Mouse (Mus musculus): ENCODE results near the gene Dusp18. TPM values are rescaled to one million over a fixed set of nuclear protein-coding genes. Genes with fewer than 3 reads are reported as not detected.

The Dusp18 gene
- 9.9 TPM for polyA plus RNA-seq (2012; fragmentation: generic; extraction: Trizol)
- long read RNA-seq, experiment 1, full-length matches to known transcripts: 11 of 17 reads
- long read RNA-seq, experiment 1, partial matches to known transcripts: 0 of 17 reads
- long read RNA-seq, experiment 1, other reads (novel, unspliced or antisense): 6 of 17 reads
- long read RNA-seq, experiment 2, full-length matches to known transcripts: 66 of 84 reads
- long read RNA-seq, experiment 2, partial matches to known transcripts: 13 of 84 reads
- long read RNA-seq, experiment 2, other reads (novel, unspliced or antisense): 5 of 84 reads

DNA sequence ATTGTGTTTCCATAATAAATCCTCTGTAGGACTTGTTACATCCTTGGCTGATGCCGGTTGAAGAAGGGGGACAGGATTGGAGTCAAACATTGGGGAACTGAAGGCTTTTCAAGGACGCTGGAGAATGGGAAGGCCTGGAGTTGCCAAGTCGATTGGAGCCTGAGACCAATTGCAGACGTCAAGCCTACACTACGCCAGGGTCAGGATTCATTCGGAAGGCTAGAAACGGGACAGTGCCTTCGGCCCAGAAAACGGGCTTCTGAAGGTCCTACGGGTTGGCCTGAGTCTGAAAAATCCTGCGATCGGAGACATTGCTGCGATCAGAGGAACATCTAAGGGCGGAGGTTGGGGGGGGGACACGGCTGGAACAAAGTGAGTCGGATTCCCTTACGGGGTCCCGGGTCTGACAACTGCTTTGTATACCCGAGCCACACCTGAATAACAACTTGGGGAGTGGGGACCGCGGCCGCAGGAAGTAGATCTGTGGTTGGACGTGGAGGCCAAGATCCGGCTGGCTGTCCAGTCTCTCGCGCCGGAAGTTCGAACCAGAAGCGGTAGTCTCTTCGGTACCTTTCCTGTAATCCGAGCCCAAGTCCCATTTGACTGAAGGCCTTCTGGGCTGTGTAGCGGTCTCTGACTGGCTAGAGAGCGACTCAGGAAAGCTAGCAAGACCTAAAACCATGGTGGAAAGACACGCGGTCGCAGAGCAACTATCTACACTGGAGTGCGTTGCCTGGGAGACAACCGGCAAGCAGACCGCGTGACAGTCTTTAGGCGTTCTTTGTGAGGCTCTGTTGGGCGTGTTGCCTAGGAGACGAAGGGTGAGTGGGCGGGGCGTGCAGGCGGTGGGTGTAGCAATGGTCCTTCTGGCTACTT, at the start of gene Dusp18, which contains the start of gene 4921536K21Rik:
Gene Dusp18, plus strand, starts transcription at position 835 of the 876 bp plus-strand sequence.
Gene 4921536K21Rik, minus strand, starts transcription at position 693 of the 876 bp plus-strand sequence.
- peak within 1 kb of the TSS; percentile 62 for H3K4me3 ChIP-seq (ENCODE audit: insufficient read depth, poor library complexity, severe bottlenecking)
- H3K79me2 ChIP-seq (ENCODE audit: control insufficient read depth, insufficient read depth): peaks cover 42% of the 10 kb centered on the region
- H3ac ChIP-seq (ENCODE audit: control insufficient read depth, insufficient read length, low read depth): peak within 1 kb of the TSS; percentile 46
- H3K36me3 ChIP-seq (ENCODE audit: control insufficient read depth, insufficient read depth): peaks cover 31% of the 10 kb centered on the region
- no peak for TF ChIP-seq CTCF (IDR thresholded peaks at IDR 0.05; ENCODE audit: control insufficient read depth, insufficient read depth, insufficient read length)
- peak; percentile 31 for TF ChIP-seq CEBPB (IDR thresholded peaks at IDR 0.05; ENCODE audit: low read depth)
- no peak for TF ChIP-seq MYOD1 (IDR thresholded peaks at IDR 0.05; ENCODE audit: control insufficient read depth, insufficient read length, low read depth)
- TF ChIP-seq FOSL1 (IDR thresholded peaks at IDR 0.05; ENCODE audit: insufficient read depth, low read length, poor library complexity, severe bottlenecking): no peak
- peak; percentile 71 for TF ChIP-seq USF1 (IDR thresholded peaks at IDR 0.05; ENCODE audit: low read depth)
- TF ChIP-seq MYOG (IDR thresholded peaks at IDR 0.05; ENCODE audit: control insufficient read depth, extremely low read depth, insufficient read length): no peak
- TF ChIP-seq MAX (IDR thresholded peaks at IDR 0.05): peak; percentile 85
- peaks cover 28% of the 10 kb centered on the region for H3K79me3 ChIP-seq (ENCODE audit: low read depth)
- no peaks in the 10 kb centered on the region for H3K27me3 ChIP-seq (ENCODE audit: control insufficient read depth, insufficient read depth, insufficient read length)

DNA sequence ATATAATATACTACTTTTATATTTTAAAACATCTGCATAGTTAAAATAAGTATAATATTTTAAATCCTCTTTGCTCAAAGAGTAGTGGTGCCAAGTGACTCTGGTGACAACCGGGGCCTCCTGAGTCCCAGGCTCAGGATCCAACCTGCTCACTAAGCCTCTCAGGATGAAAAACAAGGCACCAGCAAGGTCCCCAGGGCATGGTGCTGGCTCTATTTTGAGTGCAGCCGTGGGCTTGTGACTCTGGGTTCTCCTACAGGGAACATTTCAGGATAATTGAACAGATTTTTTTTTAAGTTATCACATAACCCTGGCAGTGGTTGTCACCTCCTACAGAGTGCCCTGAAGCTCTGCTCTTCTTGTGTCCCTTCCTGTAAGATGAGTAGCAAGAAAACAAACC, 48.7 kb upstream of the Dusp18 start:
- TF ChIP-seq CEBPB (IDR thresholded peaks at IDR 0.05; ENCODE audit: low read depth) (no peak), MYOD1 (IDR thresholded peaks at IDR 0.05; ENCODE audit: control insufficient read depth, insufficient read length, low read depth) (no peak), MYOG (IDR thresholded peaks at IDR 0.05; ENCODE audit: control insufficient read depth, extremely low read depth, insufficient read length) (no peak), CTCF (IDR thresholded peaks at IDR 0.05; ENCODE audit: control insufficient read depth, insufficient read depth, insufficient read length) (no peak), USF1 (IDR thresholded peaks at IDR 0.05; ENCODE audit: low read depth) (no peak), FOSL1 (IDR thresholded peaks at IDR 0.05; ENCODE audit: insufficient read depth, low read length, poor library complexity, severe bottlenecking) (no peak), MAX (IDR thresholded peaks at IDR 0.05) (no peak)
- H3K27me3 ChIP-seq (ENCODE audit: control insufficient read depth, insufficient read depth, insufficient read length): no peaks in the 10 kb centered on the region
- H3ac ChIP-seq (ENCODE audit: control insufficient read depth, insufficient read length, low read depth): no peak overlapping the region
- no peaks in the 10 kb centered on the region for H3K36me3 ChIP-seq (ENCODE audit: control insufficient read depth, insufficient read depth)
- H3K4me3 ChIP-seq (ENCODE audit: insufficient read depth, poor library complexity, severe bottlenecking): no peak overlapping the region
- no peaks in the 10 kb centered on the region for H3K79me2 ChIP-seq (ENCODE audit: control insufficient read depth, insufficient read depth)
- no peaks in the 10 kb centered on the region for H3K79me3 ChIP-seq (ENCODE audit: low read depth)

DNA sequence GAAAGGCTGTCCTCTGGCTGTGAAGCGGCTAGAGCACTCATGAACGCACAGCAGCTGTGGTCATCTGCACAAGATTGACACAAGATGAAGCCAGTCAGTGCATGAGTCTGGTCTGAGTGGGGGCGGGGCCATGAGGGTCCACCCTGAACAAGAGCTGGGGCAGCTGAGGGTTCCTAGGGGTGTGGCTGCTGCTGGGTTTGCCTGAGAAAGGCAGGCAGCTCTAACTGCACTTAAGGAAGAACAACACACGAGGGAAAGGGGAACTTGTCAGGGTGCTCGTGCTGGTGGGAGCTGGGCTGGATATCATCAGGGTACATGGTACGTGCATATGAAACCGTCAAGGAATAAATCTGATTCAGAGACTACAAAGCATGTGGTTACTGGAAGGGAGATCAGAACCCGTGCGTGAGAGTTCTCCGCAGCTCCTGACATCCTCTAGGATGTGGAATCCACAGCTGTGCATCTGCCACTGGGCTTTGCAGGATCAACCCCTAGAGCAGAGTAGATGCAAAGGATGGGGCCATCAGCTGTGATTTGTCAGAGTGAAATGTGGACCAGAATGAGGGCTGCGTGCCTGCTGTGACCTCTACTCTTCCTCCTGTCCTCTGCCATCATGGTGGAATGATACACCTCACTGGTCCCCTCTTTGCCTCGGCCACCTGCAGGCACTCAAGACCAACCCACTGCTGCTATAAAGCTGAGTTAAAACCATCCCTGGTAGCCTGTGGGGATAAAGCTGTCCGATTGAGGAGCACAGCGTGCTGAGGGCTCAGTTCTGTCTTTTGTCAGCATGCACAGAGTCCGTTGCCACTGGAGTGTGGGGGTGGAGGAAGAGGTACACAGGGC, 45.3 kb upstream of the Dusp18 start:
- Histone ChIP-seq H3K27me3 (ENCODE audit: control insufficient read depth, insufficient read depth, insufficient read length) (no peaks in the 10 kb centered on the region), H3K4me3 (ENCODE audit: insufficient read depth, poor library complexity, severe bottlenecking) (no peak overlapping the region), H3K79me3 (ENCODE audit: low read depth) (no peaks in the 10 kb centered on the region), H3ac (ENCODE audit: control insufficient read depth, insufficient read length, low read depth) (no peak overlapping the region), H3K79me2 (ENCODE audit: control insufficient read depth, insufficient read depth) (no peaks in the 10 kb centered on the region), H3K36me3 (ENCODE audit: control insufficient read depth, insufficient read depth) (no peaks in the 10 kb centered on the region)
- TF ChIP-seq USF1 (IDR thresholded peaks at IDR 0.05; ENCODE audit: low read depth) (no peak), MAX (IDR thresholded peaks at IDR 0.05) (no peak), CEBPB (IDR thresholded peaks at IDR 0.05; ENCODE audit: low read depth) (no peak), CTCF (IDR thresholded peaks at IDR 0.05; ENCODE audit: control insufficient read depth, insufficient read depth, insufficient read length) (no peak), FOSL1 (IDR thresholded peaks at IDR 0.05; ENCODE audit: insufficient read depth, low read length, poor library complexity, severe bottlenecking) (no peak), MYOD1 (IDR thresholded peaks at IDR 0.05; ENCODE audit: control insufficient read depth, insufficient read length, low read depth) (no peak), MYOG (IDR thresholded peaks at IDR 0.05; ENCODE audit: control insufficient read depth, extremely low read depth, insufficient read length) (no peak)

DNA sequence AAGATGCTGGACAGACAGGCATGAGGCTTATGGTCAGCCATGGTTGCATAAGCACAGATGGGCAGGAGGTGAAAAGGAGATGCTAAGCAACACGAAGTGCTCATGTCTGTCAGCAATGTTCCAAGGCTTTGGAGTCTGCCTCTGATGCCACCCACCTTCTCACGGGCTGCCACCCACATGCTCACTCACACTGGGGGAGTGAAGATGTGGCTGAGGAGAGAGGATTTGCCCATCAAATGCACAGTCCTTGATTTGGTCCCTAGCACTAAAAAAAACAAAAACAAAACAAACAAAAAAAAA, 44.8 kb upstream of the Dusp18 start:
- no peaks in the 10 kb centered on the region for H3K79me2 ChIP-seq (ENCODE audit: control insufficient read depth, insufficient read depth)
- H3K4me3 ChIP-seq (ENCODE audit: insufficient read depth, poor library complexity, severe bottlenecking): no peak overlapping the region
- no peaks in the 10 kb centered on the region for H3K79me3 ChIP-seq (ENCODE audit: low read depth)
- TF ChIP-seq FOSL1 (IDR thresholded peaks at IDR 0.05; ENCODE audit: insufficient read depth, low read length, poor library complexity, severe bottlenecking): no peak
- TF ChIP-seq MAX (IDR thresholded peaks at IDR 0.05): no peak
- no peak for TF ChIP-seq MYOG (IDR thresholded peaks at IDR 0.05; ENCODE audit: control insufficient read depth, extremely low read depth, insufficient read length)
- no peak for TF ChIP-seq USF1 (IDR thresholded peaks at IDR 0.05; ENCODE audit: low read depth)
- no peak for TF ChIP-seq CTCF (IDR thresholded peaks at IDR 0.05; ENCODE audit: control insufficient read depth, insufficient read depth, insufficient read length)
- no peak for TF ChIP-seq MYOD1 (IDR thresholded peaks at IDR 0.05; ENCODE audit: control insufficient read depth, insufficient read length, low read depth)
- TF ChIP-seq CEBPB (IDR thresholded peaks at IDR 0.05; ENCODE audit: low read depth): no peak
- no peak overlapping the region for H3ac ChIP-seq (ENCODE audit: control insufficient read depth, insufficient read length, low read depth)
- H3K27me3 ChIP-seq (ENCODE audit: control insufficient read depth, insufficient read depth, insufficient read length): no peaks in the 10 kb centered on the region
- H3K36me3 ChIP-seq (ENCODE audit: control insufficient read depth, insufficient read depth): no peaks in the 10 kb centered on the region

DNA sequence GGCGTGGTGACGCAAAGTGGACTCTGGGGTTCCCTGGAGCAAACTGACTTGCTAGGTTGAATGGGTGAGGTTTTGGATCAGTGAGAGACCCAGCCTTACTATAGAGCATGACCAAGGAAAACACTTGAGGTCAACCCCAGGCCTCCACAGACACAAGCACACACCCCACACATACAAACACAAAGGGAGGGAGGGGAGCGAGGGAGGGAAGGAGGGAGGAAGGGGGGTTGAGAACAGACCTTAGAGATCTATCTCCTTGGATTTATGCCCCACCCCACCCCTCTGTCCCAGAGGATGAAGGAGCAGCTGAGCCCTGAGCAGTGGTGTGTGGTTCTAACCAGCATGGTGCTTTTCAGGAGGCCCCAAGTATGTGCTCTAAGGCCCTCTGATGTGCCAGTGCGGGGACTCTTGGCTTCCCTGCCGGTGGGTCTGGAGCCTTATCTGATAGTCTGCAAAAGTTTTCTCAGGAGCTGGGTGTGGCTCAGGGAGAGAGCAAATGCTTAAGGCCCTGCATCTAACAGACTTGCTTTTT, 44.2 kb upstream of the Dusp18 start:
- TF ChIP-seq MYOD1 (IDR thresholded peaks at IDR 0.05; ENCODE audit: control insufficient read depth, insufficient read length, low read depth) (no peak), CEBPB (IDR thresholded peaks at IDR 0.05; ENCODE audit: low read depth) (no peak), CTCF (IDR thresholded peaks at IDR 0.05; ENCODE audit: control insufficient read depth, insufficient read depth, insufficient read length) (no peak), FOSL1 (IDR thresholded peaks at IDR 0.05; ENCODE audit: insufficient read depth, low read length, poor library complexity, severe bottlenecking) (no peak), MAX (IDR thresholded peaks at IDR 0.05) (no peak), USF1 (IDR thresholded peaks at IDR 0.05; ENCODE audit: low read depth) (no peak), MYOG (IDR thresholded peaks at IDR 0.05; ENCODE audit: control insufficient read depth, extremely low read depth, insufficient read length) (no peak)
- H3K36me3 ChIP-seq (ENCODE audit: control insufficient read depth, insufficient read depth): no peaks in the 10 kb centered on the region
- H3K79me3 ChIP-seq (ENCODE audit: low read depth): no peaks in the 10 kb centered on the region
- H3K4me3 ChIP-seq (ENCODE audit: insufficient read depth, poor library complexity, severe bottlenecking): no peak overlapping the region
- H3ac ChIP-seq (ENCODE audit: control insufficient read depth, insufficient read length, low read depth): no peak overlapping the region
- no peaks in the 10 kb centered on the region for H3K27me3 ChIP-seq (ENCODE audit: control insufficient read depth, insufficient read depth, insufficient read length)
- H3K79me2 ChIP-seq (ENCODE audit: control insufficient read depth, insufficient read depth): no peaks in the 10 kb centered on the region
